Mouse (Mus musculus) liver, embryonic 12.5 days (tissue): ENCODE data around the gene Dlg2. TPM values are rescaled to one million over a fixed set of nuclear protein-coding genes. Genes with fewer than 3 reads are reported as not detected.

Experiments
- ATAC-seq: fragments of 200-750 bp; cut with Nextera tagmentation; 2 replicates; pipeline ENCODE4 v1.8.0; 2017; ENCODE audit warnings: moderate number of reproducible peaks, mild to moderate bottlenecking, moderate library complexity
- H3K27ac ChIP-seq: fragments of 300-500 bp; sonication (generic); 2 replicates; pipeline ENCODE4 v1.5.1; 2016; ENCODE audit warnings: mild to moderate bottlenecking
- H3K27me3 ChIP-seq: fragments of 300-500 bp; sonication (generic); replicated peaks from 2 replicates; pipeline ENCODE4 v1.6.1; 2016; ENCODE audit warnings: mild to moderate bottlenecking, moderate library complexity
- H3K36me3 ChIP-seq: fragments of 300-500 bp; sonication (generic); 2 replicates; pipeline ENCODE4 v1.6.1; 2016; ENCODE audit warnings: mild to moderate bottlenecking, moderate library complexity
- H3K4me1 ChIP-seq: fragments of 300-500 bp; sonication (generic); 2 replicates; pipeline ENCODE4 v1.6.1; 2016
- H3K4me2 ChIP-seq: fragments of 300-500 bp; sonication (generic); 2 replicates; pipeline ENCODE4 v1.6.1; 2016; ENCODE audit warnings: mild to moderate bottlenecking, moderate library complexity
- H3K4me3 ChIP-seq: fragments of 300-500 bp; sonication (generic); 2 replicates; pipeline ENCODE4 v1.5.1; 2016; ENCODE audit warnings: mild to moderate bottlenecking, moderate library complexity
- H3K9ac ChIP-seq: fragments of 300-500 bp; sonication (generic); 2 replicates; pipeline ENCODE4 v1.6.1; 2016; ENCODE audit warnings: mild to moderate bottlenecking, moderate library complexity
- H3K9me3 ChIP-seq: fragments of 300-500 bp; sonication (generic); replicated peaks from 2 replicates; pipeline ENCODE4 v1.6.1; 2016; ENCODE audit warnings: mild to moderate bottlenecking, moderate library complexity
- WGBS: fragments of 180-500 bp; shearing (Covaris S2); methylation state at CpG from one replicate; pipeline ENCODE4 v1.1.7; 2016; ENCODE audit not compliant: insufficient replicate concordance; 5-methylcytosine and 5-hydroxymethylcytosine counted together
- polyA plus RNA-seq: library from polyadenylated mRNA; unstranded; fragments of >200 nt; fragmentation: Nextera tagmentation; extraction: Ambion mirVana; gene quantifications from 2 replicates; pipeline ENCODE4 v1.2.1, GENCODE M21; 2016

Gene Dlg2
- polyA plus RNA-seq, 1 experiment from 2014 or later: 1.1 TPM

DNA sequence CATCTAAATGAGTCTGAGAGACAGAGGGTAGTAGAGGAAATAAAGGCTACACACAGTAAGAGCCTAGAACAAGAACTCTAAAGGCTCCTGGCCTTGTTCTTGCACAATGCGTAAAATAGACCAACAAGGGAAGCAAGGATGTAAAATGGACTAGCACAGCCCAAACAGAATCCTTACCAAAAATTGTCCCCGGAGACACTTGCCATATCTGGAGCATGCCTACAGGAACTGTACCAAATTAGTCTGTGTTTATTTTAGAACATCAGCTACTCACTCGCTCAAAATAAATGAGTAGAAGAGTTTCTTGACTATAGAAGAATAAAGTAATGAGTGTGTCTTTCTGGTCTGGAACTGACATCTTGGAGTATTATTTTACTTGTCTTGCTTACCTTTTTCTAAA is 1812.3 kb downstream of the Dlg2 start:
- ATAC-seq: no peak
- no peaks in the 10 kb centered on the region for H3K9me3 ChIP-seq
- no peak overlapping the region for H3K4me2 ChIP-seq
- H3K4me1 ChIP-seq: no peaks in the 10 kb centered on the region
- 78% methylated on average over 3 of the region's 3 CpGs for WGBS
- H3K36me3 ChIP-seq: no peaks in the 10 kb centered on the region
- no peak overlapping the region for H3K4me3 ChIP-seq
- no peak overlapping the region for H3K9ac ChIP-seq
- H3K27me3 ChIP-seq: no peaks in the 10 kb centered on the region
- no peak overlapping the region for H3K27ac ChIP-seq

- Histone ChIP-seq H3K27ac (no peak overlapping the region), H3K9me3 (no peaks in the 10 kb centered on the region), H3K27me3 (no peaks in the 10 kb centered on the region), H3K4me3 (no peak overlapping the region), H3K4me2 (no peak overlapping the region), H3K4me1 (no peaks in the 10 kb centered on the region), H3K36me3 (no peaks in the 10 kb centered on the region), H3K9ac (no peak overlapping the region)
- WGBS: 61% methylated on average over 8 of the region's 8 CpGs
- no peak for ATAC-seq
Observed at GRCm38 (mm10) chr7:92292918-92293518, 1816.5 kb downstream of the Dlg2 start.

GRCm38 (mm10) chr7:92301046-92301445 is 1824.6 kb downstream of the Dlg2 start:
- Histone ChIP-seq H3K27ac (no peak overlapping the region), H3K9ac (no peak overlapping the region), H3K4me3 (no peak overlapping the region), H3K27me3 (no peaks in the 10 kb centered on the region), H3K9me3 (no peaks in the 10 kb centered on the region), H3K36me3 (no peaks in the 10 kb centered on the region), H3K4me2 (no peak overlapping the region), H3K4me1 (no peaks in the 10 kb centered on the region)
- 35% methylated on average over 2 of the region's 2 CpGs for WGBS
- no peak for ATAC-seq

- H3K4me2 ChIP-seq: no peak overlapping the region
- H3K4me1 ChIP-seq: no peaks in the 10 kb centered on the region
- 69% methylated on average over 2 of the region's 2 CpGs for whole genome bisulfite sequencing
- H3K9me3 ChIP-seq: no peaks in the 10 kb centered on the region
- no peak for ATAC-seq
- no peak overlapping the region for H3K4me3 ChIP-seq
- H3K9ac ChIP-seq: no peak overlapping the region
- no peaks in the 10 kb centered on the region for H3K36me3 ChIP-seq
- no peak overlapping the region for H3K27ac ChIP-seq
- H3K27me3 ChIP-seq: no peaks in the 10 kb centered on the region
Observed at GRCm38 (mm10) chr7:92307634-92308033, 1831.2 kb downstream of the Dlg2 start.

DNA sequence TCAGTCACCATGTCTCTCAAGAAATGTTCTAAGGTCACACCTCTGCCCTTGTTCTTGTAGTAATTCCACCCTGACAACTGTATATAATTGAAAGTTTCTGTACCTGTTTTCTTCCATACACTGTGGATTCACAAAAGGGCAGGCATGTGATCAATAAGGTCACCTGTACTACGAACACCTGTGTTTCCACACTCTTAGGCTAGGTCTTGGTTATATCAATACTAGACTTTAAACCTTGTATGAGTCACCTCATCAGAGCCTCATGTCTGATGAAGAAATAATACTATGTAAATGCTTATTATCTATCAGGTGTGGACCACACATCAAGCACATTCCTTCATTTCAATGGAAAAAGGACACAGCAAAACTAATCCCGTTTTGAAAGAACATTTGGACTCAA is 1831.7 kb downstream of the Dlg2 start:
- H3K36me3 ChIP-seq: no peaks in the 10 kb centered on the region
- no peak overlapping the region for H3K4me3 ChIP-seq
- no peak overlapping the region for H3K4me2 ChIP-seq
- H3K4me1 ChIP-seq: no peaks in the 10 kb centered on the region
- WGBS: 36% methylated on average over 2 of the region's 2 CpGs
- ATAC-seq: no peak
- no peak overlapping the region for H3K27ac ChIP-seq
- H3K9me3 ChIP-seq: no peaks in the 10 kb centered on the region
- H3K9ac ChIP-seq: no peak overlapping the region
- H3K27me3 ChIP-seq: no peaks in the 10 kb centered on the region

DNA sequence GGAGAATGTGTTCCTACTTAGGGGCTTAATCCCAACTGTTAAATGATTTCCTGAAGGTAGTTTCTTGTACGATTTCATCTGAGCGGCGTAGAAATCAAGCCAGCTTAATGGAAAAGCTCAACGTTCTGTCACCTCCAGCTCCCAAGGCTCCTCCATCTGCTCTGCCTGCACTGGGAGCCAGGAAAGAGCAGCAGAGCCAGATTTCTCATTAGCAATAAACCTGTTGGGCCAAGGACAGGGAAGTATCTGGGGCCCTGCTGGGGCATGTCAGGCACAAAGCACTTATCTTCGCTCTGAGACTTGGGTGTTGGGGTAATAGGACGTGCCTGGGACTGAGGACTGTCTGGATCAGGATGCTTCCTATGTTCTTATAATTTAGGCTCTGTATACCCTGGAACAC is 1839.9 kb downstream of the Dlg2 start:
- no peak overlapping the region for H3K4me2 ChIP-seq
- ATAC-seq: no peak
- 75% methylated on average over 6 of the region's 6 CpGs for WGBS

GRCm38 (mm10) chr7:92319469-92319868 is 1843.0 kb downstream of the Dlg2 start:
- Histone ChIP-seq H3K4me3 (no peak overlapping the region), H3K4me2 (no peak overlapping the region), H3K9me3 (no peaks in the 10 kb centered on the region), H3K4me1 (no peaks in the 10 kb centered on the region), H3K27me3 (no peaks in the 10 kb centered on the region), H3K9ac (no peak overlapping the region), H3K36me3 (no peaks in the 10 kb centered on the region), H3K27ac (no peak overlapping the region)
- WGBS: 50% methylated on average over 1 of the region's 1 CpGs
- ATAC-seq: no peak

More for the DNA sequence above, 1839.9 kb downstream of the Dlg2 start:
- H3K36me3 ChIP-seq: no peaks in the 10 kb centered on the region
- no peak overlapping the region for H3K27ac ChIP-seq
- no peaks in the 10 kb centered on the region for H3K4me1 ChIP-seq
- no peak overlapping the region for H3K4me3 ChIP-seq
- no peaks in the 10 kb centered on the region for H3K27me3 ChIP-seq
- H3K9me3 ChIP-seq: no peaks in the 10 kb centered on the region
- no peak overlapping the region for H3K9ac ChIP-seq

- Histone ChIP-seq H3K27me3 (no peaks in the 10 kb centered on the region), H3K36me3 (no peaks in the 10 kb centered on the region)
Observed at GRCm38 (mm10) chr7:92320181-92320580, 1843.7 kb downstream of the Dlg2 start.

DNA sequence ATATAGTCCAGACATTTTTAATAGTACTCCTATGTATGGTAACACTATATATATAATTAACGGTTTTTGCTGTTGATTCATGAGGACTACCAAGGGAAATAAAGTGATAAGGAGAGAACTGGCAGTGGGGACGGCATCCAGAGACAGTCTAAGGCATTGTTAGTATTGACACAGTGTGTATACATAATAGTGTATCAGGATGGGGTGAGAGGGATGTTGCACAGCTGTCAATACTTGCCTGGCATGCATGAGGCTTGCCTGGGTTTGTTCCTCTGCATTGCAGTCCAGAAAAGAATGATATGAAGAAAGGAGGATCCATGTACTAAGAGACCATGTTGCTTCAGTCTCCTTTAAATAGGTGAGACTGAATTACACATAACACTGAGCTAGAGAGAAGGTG is 1845.3 kb downstream of the Dlg2 start:
- H3K36me3 ChIP-seq: no peaks in the 10 kb centered on the region
- 46% methylated on average over 2 of the region's 2 CpGs for WGBS

More at GRCm38 (mm10) chr7:92320181-92320580, 1843.7 kb downstream of the Dlg2 start:
- no peak overlapping the region for H3K4me3 ChIP-seq
- no peak overlapping the region for H3K9ac ChIP-seq
- H3K27ac ChIP-seq: no peak overlapping the region
- no peaks in the 10 kb centered on the region for H3K9me3 ChIP-seq
- H3K4me2 ChIP-seq: no peak overlapping the region
- H3K4me1 ChIP-seq: no peaks in the 10 kb centered on the region
- ATAC-seq: no peak

GRCm38 (mm10) chr7:92322342-92323069 is 1846.0 kb downstream of the Dlg2 start:
- Histone ChIP-seq H3K27me3 (no peaks in the 10 kb centered on the region), H3K4me2 (no peak overlapping the region), H3K9me3 (no peaks in the 10 kb centered on the region), H3K27ac (no peak overlapping the region), H3K36me3 (no peaks in the 10 kb centered on the region), H3K9ac (no peak overlapping the region), H3K4me3 (no peak overlapping the region), H3K4me1 (no peaks in the 10 kb centered on the region)
- no peak for ATAC-seq
- 76% methylated on average over 13 of the region's 13 CpGs for WGBS

More for the DNA sequence above, 1845.3 kb downstream of the Dlg2 start:
- Histone ChIP-seq H3K4me1 (no peaks in the 10 kb centered on the region), H3K27me3 (no peaks in the 10 kb centered on the region), H3K9me3 (no peaks in the 10 kb centered on the region), H3K4me3 (no peak overlapping the region), H3K4me2 (no peak overlapping the region), H3K27ac (no peak overlapping the region), H3K9ac (no peak overlapping the region)
- ATAC-seq: no peak

DNA sequence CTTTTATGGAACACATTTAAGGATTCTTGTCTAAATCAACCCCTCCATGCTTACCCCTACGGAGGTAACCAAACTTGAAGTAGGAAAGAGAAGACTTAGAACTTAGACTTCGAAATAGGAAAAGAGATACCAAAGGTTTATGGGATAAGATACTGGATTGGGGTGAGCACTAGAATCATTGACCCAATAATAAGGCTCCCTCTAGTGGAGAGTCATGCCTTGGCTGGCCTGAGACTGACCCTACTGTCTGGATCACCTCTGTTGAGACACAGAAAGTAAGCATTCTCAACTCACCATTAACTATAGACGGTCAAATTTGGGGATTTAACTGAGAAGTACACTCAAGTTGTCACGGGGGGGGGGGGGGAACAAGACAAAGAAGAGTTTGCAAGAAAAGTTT is 1847.2 kb downstream of the Dlg2 start:
- H3K4me2 ChIP-seq: no peak overlapping the region
- no peaks in the 10 kb centered on the region for H3K27me3 ChIP-seq
- H3K4me3 ChIP-seq: no peak overlapping the region
- ATAC-seq: no peak
- H3K36me3 ChIP-seq: no peaks in the 10 kb centered on the region
- H3K9me3 ChIP-seq: no peaks in the 10 kb centered on the region
- H3K27ac ChIP-seq: no peak overlapping the region
- no peaks in the 10 kb centered on the region for H3K4me1 ChIP-seq
- H3K9ac ChIP-seq: no peak overlapping the region
- 24% methylated on average over 4 of the region's 4 CpGs for WGBS

GRCm38 (mm10) chr7:92327343-92327896 is 1850.9 kb downstream of the Dlg2 start:
- Histone ChIP-seq H3K4me2 (no peak overlapping the region), H3K9ac (no peak overlapping the region), H3K27ac (no peak overlapping the region), H3K36me3 (no peaks in the 10 kb centered on the region), H3K27me3 (no peaks in the 10 kb centered on the region), H3K9me3 (no peaks in the 10 kb centered on the region), H3K4me3 (no peak overlapping the region), H3K4me1 (no peaks in the 10 kb centered on the region)
- WGBS: 47% methylated on average over 2 of the region's 2 CpGs
- no peak for ATAC-seq
